Mouse (Mus musculus) heart, embryonic 16.5 days (tissue): ENCODE measurements around the gene Pkd1. TPM values are rescaled to one million over a fixed set of nuclear protein-coding genes. Genes with fewer than 3 reads are reported as not detected.

Source experiments
- ATAC-seq: fragments of 200-750 bp; cut with Nextera tagmentation; replicated peaks from 2 replicates; pipeline ENCODE4 v1.8.0; 2017; ENCODE audit warnings: moderate number of reproducible peaks; ENCODE audit not compliant: insufficient read depth, low FRiP score; ENCODE audit errors: extremely low read depth
- H3K27ac ChIP-seq: fragments of 300-500 bp; sonication (generic); 2 replicates; pipeline ENCODE4 v1.5.1; 2014; ENCODE audit warnings: mild to moderate bottlenecking, low read length, control low read depth, moderate library complexity
- H3K27me3 ChIP-seq: fragments of 300-500 bp; sonication (generic); 2 replicates; pipeline ENCODE4 v1.6.1; 2014; ENCODE audit warnings: low read length, mixed read lengths; ENCODE audit not compliant: control insufficient read depth, insufficient read depth
- H3K36me3 ChIP-seq: fragments of 300-500 bp; sonication (generic); 2 replicates; pipeline ENCODE4 v1.6.1; 2014; ENCODE audit not compliant: control insufficient read depth, insufficient read depth
- H3K4me1 ChIP-seq: fragments of 300-500 bp; sonication (generic); 2 replicates; pipeline ENCODE4 v1.6.1; 2014; ENCODE audit warnings: low read length, mixed read lengths; ENCODE audit not compliant: control insufficient read depth, insufficient read depth
- H3K4me2 ChIP-seq: fragments of 300-500 bp; sonication (generic); 2 replicates; pipeline ENCODE4 v1.6.1; 2014; ENCODE audit warnings: low read depth, mild to moderate bottlenecking, control low read depth, low read length
- H3K4me3 ChIP-seq: fragments of 300-500 bp; sonication (generic); 2 replicates; pipeline ENCODE4 v1.5.1; 2014; ENCODE audit warnings: mild to moderate bottlenecking, control low read depth, low read length
- H3K9ac ChIP-seq: fragments of 300-500 bp; sonication (generic); 2 replicates; pipeline ENCODE4 v1.6.1; 2014; ENCODE audit warnings: low read length, control low read depth
- H3K9me3 ChIP-seq: fragments of 300-500 bp; sonication (generic); replicated peaks from 2 replicates; pipeline ENCODE4 v1.6.1; 2016; ENCODE audit warnings: low read length; ENCODE audit not compliant: control insufficient read depth
- WGBS: fragments of 180-500 bp; shearing (Covaris S2); extraction: QIAGEN DNeasy Blood & Tissue Kit; methylation state at CpG from one replicate; pipeline ENCODE4 v1.1.7; 2014; 5-methylcytosine and 5-hydroxymethylcytosine counted together
- polyA plus RNA-seq: library from polyadenylated mRNA; unstranded; fragments of >200 nt; fragmentation: Nextera tagmentation; extraction: Ambion mirVana; gene quantifications from 2 replicates; pipeline ENCODE4 v1.2.1, GENCODE M21; 2015

The Pkd1 gene
- polyA plus RNA-seq, 1 experiment from 2014 or later, result 18.4 TPM

- peak; percentile 64 for ATAC-seq
- H3K9ac ChIP-seq, result peak overlapping the region; percentile 89
These were observed 83.3 kb downstream of the Pkd1 start for GRCm38 (mm10) chr17:24632813-24633449.

DNA sequence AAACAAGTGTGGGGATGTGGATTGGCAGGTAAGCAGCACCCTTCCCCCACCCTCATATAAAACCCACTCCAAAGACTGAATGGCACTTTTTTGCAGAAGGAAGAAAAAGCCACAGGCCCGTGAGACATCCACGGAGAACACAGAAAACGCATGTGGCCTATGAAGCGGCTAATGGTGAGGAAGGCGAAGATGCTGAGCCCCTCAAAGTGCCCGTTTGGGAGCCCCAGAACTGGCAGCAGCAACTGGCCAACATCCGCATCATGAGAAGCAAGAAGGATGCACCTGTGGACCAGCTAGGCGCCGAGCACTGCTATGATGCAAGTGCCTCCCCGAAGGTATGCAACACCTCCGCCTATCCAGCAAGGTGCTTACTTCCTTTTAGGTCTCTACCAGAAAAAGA, 84.2 kb downstream of the Pkd1 start:
- Histone ChIP-seq H3K27ac (peak overlapping the region; percentile 94), H3K4me2 (no peak overlapping the region)
- 91% methylated on average over 11 of the region's 11 CpGs for WGBS

More at GRCm38 (mm10) chr17:24632813-24633449, 83.3 kb downstream of the Pkd1 start:
- H3K4me3 ChIP-seq, result peak overlapping the region; percentile 82
- peak overlapping the region; percentile 87 for H3K4me2 ChIP-seq
- H3K36me3 ChIP-seq, result peaks cover 17% of the 10 kb centered on the region
- 5% methylated on average over 22 of the region's 22 CpGs for WGBS
- 0 out of 2 replicates have a peak, but pooled peaks cover 3% of the 10 kb centered on the region for H3K27me3 ChIP-seq
- peaks cover 29% of the 10 kb centered on the region for H3K4me1 ChIP-seq
- H3K9me3 ChIP-seq, result no peaks in the 10 kb centered on the region
- H3K27ac ChIP-seq, result peak overlapping the region; percentile 94

GRCm38 (mm10) chr17:24635024-24635423, 85.4 kb downstream of the Pkd1 start:
- 45% methylated on average over 4 of the region's 4 CpGs for WGBS
- no peak for ATAC-seq
- Histone ChIP-seq H3K27me3 (0 out of 2 replicates have a peak, but pooled peaks cover 3% of the 10 kb centered on the region), H3K9me3 (no peaks in the 10 kb centered on the region), H3K4me3 (no peak overlapping the region), H3K4me2 (no peak overlapping the region), H3K4me1 (peaks cover 29% of the 10 kb centered on the region), H3K36me3 (peaks cover 7% of the 10 kb centered on the region; the same call in 1 of the 2 replicates), H3K27ac (no peak overlapping the region), H3K9ac (no peak overlapping the region)

More for the DNA sequence above, 84.2 kb downstream of the Pkd1 start:
- peaks cover 17% of the 10 kb centered on the region for H3K36me3 ChIP-seq
- no peak for ATAC-seq
- H3K27me3 ChIP-seq, result 0 out of 2 replicates have a peak, but pooled peaks cover 3% of the 10 kb centered on the region
- no peak overlapping the region for H3K4me3 ChIP-seq
- no peak overlapping the region for H3K9ac ChIP-seq
- H3K4me1 ChIP-seq, result peaks cover 29% of the 10 kb centered on the region
- H3K9me3 ChIP-seq, result no peaks in the 10 kb centered on the region

DNA sequence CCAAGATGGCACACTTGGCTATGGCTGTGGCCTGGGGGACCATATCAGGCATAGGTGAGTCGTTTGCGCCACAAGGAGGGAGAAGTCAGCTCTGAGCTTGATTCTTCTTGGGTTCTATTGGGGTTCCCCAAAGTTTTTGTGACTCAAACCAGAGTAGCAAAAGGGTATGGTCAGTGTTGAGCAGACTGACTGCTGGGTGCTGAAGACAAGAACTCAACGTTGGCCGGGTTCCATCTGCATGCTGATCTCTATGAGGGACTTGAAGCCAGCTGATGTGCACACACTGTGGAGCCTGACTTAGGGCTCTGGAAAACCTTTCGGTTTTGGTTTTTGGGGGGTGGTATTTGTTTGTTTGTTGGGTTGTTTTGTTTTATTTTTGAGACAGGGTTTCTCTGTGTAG, 86.1 kb downstream of the Pkd1 start:
- no peak for ATAC-seq
- Histone ChIP-seq H3K27me3 (0 out of 2 replicates have a peak, but pooled peaks cover 3% of the 10 kb centered on the region), H3K4me2 (no peak overlapping the region), H3K9me3 (no peaks in the 10 kb centered on the region), H3K4me3 (no peak overlapping the region), H3K4me1 (peaks cover 29% of the 10 kb centered on the region), H3K36me3 (peaks cover under 1% of the 10 kb centered on the region; the same call in 1 of the 2 replicates), H3K9ac (no peak overlapping the region), H3K27ac (no peak overlapping the region)
- WGBS, result 87% methylated on average over 5 of the region's 5 CpGs

- ATAC-seq, result no peak
These were observed 87.3 kb downstream of the Pkd1 start for GRCm38 (mm10) chr17:24636781-24637481.

DNA sequence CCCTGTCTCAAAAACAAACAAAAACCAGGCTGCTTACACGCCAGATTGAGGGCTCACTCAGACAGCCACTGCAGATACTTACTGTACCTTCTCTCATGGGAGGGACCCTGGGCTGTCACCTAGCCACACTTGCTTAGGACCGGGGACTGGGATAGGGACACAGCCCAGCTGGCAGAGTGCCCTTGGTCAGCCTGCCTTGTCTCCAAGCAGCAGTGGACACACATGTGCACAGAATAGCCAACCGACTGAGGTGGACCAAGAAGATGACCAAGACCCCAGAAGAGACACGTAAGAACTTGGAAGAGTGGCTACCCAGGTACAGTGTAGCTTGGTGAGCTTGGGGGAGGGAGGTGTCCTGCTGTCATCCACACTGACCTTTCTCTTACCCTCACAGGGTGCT, 88.6 kb downstream of the Pkd1 start:
- no peaks in the 10 kb centered on the region for H3K36me3 ChIP-seq
- H3K4me3 ChIP-seq, result no peak overlapping the region
- 76% methylated on average over 4 of the region's 4 CpGs for WGBS
- H3K9me3 ChIP-seq, result no peaks in the 10 kb centered on the region
- 0 out of 2 replicates have a peak, but pooled peaks cover 3% of the 10 kb centered on the region for H3K27me3 ChIP-seq
- peaks cover 20% of the 10 kb centered on the region for H3K4me1 ChIP-seq
- H3K27ac ChIP-seq, result peak overlapping the region; percentile 54
- ATAC-seq, result no peak
- no peak overlapping the region for H3K9ac ChIP-seq
- H3K4me2 ChIP-seq, result no peak overlapping the region

More at GRCm38 (mm10) chr17:24636781-24637481, 87.3 kb downstream of the Pkd1 start:
- Histone ChIP-seq H3K4me2 (no peak overlapping the region), H3K27me3 (0 out of 2 replicates have a peak, but pooled peaks cover 3% of the 10 kb centered on the region), H3K4me3 (no peak overlapping the region), H3K9me3 (no peaks in the 10 kb centered on the region), H3K9ac (no peak overlapping the region), H3K4me1 (peaks cover 24% of the 10 kb centered on the region), H3K27ac (no peak overlapping the region), H3K36me3 (no peaks in the 10 kb centered on the region)
- WGBS, result 60% methylated on average over 5 of the region's 5 CpGs

DNA sequence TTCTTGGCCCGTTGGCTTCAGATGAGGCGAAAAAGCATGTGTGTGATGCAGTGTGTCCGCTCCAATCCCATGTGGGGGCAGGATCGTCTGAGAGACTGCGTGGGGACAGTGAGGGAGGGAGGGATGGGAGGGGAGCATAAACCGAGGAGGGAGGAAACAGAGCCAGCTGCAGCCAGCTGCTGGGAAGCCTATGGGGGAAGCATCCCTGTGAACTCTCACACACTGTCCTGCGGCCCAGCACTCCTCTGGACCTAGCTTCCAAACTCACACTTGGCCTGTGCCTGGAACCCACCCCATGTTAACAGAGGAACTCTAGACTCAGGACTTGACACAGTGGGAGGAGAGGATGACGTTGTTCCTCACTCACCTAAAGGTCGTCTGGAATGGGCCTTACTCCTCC, 89.2 kb downstream of the Pkd1 start:
- Histone ChIP-seq H3K27me3 (0 out of 2 replicates have a peak, but pooled peaks cover 3% of the 10 kb centered on the region), H3K9ac (no peak overlapping the region), H3K9me3 (no peaks in the 10 kb centered on the region), H3K36me3 (no peaks in the 10 kb centered on the region), H3K4me3 (no peak overlapping the region), H3K4me2 (no peak overlapping the region), H3K4me1 (peaks cover 14% of the 10 kb centered on the region), H3K27ac (peak overlapping the region; percentile 76)
- peak; percentile 61 for ATAC-seq
- 61% methylated on average over 9 of the region's 9 CpGs for WGBS

- no peak overlapping the region for H3K4me3 ChIP-seq
- H3K9me3 ChIP-seq, result no peaks in the 10 kb centered on the region
- H3K27me3 ChIP-seq, result 0 out of 2 replicates have a peak, but pooled peaks cover 3% of the 10 kb centered on the region
- WGBS, result 63% methylated on average over 5 of the region's 5 CpGs
- no peak overlapping the region for H3K9ac ChIP-seq
- no peaks in the 10 kb centered on the region for H3K36me3 ChIP-seq
- no peak overlapping the region for H3K4me2 ChIP-seq
- no peak for ATAC-seq
- peaks cover 21% of the 10 kb centered on the region for H3K4me1 ChIP-seq
- peak overlapping the region; percentile 76 for H3K27ac ChIP-seq
These were observed 89.9 kb downstream of the Pkd1 start for GRCm38 (mm10) chr17:24639571-24639988.

GRCm38 (mm10) chr17:24640119-24640518, 90.5 kb downstream of the Pkd1 start:
- Histone ChIP-seq H3K4me1 (peaks cover 21% of the 10 kb centered on the region), H3K9ac (no peak overlapping the region), H3K9me3 (no peaks in the 10 kb centered on the region), H3K4me3 (no peak overlapping the region), H3K36me3 (no peaks in the 10 kb centered on the region), H3K4me2 (no peak overlapping the region), H3K27me3 (0 out of 2 replicates have a peak, but pooled peaks cover under 1% of the 10 kb centered on the region), H3K27ac (peak overlapping the region; percentile 76)
- ATAC-seq, result no peak
- 82% methylated on average over 7 of the region's 7 CpGs for WGBS
